Mouse (Mus musculus): ENCODE results near the gene Synm.

Gene Synm

DNA sequence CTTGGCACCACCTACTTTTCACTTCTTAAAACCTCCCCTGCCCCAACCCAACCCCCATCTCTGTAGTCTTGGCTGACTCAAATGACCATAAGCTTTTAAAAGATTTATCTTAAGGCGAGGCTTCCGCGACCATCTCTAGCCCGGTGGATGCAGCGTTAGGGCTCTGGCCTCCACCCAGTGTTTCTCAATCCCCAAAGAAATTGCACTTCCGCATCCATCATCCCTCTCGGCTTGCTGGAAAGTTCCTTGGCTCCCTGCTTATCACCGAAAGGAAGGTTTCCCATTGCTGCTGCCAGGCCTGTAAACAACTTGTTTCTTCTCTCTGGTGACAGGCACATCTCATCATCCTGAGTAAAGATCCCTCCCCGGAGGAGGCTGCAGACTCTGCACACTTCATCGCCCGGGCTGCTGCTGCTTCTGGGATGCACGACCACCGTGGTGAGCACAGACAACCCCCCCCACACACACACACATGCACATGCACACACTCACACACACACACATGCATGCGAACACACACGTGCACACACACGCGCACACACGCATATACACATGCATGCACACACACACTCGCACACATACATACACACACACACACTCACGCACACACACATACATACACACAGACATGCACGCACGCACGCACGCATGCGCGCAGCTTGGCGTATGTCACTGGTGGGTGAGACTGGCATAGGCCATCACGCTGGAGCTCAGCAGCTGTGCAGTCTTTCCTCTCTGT lies 61.5 kb downstream of the Synm start:
- no peak for DNase-seq

DNA sequence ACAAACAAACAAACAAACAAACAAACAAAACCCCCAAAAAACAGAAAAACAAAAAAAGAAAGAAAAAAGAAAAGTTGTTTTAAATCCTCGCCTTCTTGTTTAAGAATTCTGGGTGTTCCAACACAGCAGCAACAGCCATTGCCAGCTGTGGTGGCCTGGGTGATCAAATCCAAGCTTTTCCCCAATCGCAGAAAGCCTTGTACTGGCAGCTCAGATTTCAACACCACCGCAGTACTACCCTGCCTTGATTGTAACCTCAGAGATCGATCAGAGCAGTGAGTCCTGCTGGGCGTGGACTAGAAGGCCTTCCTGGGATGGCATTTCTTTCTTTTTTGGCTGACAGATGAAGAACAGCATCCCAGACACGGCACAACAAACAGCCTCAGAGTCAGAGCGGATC lies 63.6 kb downstream of the Synm start:
- DNase-seq: no peak

DNA sequence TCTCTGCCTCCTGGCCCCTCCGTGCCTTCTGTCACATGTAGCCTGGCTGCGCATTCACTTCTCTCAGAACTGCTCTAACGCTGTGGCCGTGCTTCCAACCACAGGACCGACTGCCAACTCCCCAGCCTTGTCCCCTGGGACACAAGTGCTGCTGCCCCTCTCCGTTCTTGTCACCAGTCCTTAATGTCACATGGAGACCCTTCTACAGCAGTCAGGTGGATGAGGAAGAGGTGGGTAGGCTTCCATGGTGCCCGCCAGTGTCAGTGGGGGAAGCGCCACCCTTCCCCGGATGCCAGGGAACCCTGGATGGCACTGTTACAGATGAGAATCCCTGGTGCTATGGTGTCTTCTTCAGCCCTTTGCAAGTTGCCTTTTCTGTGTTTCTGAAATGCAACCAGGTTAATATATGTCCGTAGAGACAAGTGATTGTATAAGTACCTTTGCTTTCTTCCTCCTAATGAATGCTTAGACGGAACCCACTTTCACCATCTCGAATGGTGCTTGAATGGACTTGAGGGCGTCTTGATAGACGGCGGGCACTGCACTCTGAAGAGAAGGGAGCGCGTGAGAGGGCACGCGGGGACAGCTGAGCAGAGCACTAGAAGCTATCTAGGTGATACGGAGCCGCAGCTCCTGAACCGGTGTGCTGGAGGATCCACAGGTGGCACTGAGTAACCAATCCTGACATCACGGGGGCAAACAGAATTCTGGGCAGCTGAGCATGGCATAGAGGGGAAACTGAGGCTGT lies 66.6 kb downstream of the Synm start:
- DNase-seq: no peak

DNA sequence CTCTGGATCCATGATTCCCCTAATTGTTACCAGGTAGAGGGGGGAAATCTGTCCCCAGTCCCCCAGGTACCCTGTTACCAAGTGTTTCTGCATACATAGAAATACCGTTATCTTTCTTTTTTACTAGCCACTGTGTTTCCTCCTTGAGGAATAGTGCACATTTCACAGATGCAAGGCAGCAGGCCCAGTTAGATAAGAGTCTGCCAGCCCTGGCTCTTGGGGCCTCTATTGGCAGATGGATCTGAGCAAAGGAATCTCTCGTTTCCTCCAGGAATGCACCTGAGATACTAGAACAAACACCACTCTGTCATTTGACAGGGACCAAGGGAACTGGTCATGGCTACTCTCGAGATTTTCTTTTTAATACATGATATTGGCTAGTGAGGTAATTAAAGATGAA lies 67.4 kb downstream of the Synm start:
- no peak for DNase-seq

DNA sequence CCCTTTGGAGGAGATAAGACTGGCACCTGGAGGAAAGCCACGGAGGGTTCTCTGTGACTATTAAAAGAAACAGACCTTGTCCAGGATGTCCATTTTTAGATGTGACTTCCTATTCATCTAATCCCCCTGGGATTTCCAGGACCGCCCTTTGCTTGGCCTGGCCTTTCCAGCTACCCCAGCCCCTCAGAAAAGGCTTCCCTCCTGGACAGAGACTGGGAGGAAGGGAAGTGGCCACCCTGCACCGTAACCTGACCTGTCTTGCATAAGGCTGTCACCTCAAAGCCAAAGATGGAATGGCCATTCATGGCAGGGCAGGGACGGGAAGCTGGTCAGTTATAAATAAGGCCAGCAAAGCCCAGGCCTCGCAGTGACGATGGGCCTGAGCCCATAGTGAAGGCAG lies 68.5 kb downstream of the Synm start:
- no peak for DNase-seq

DNA sequence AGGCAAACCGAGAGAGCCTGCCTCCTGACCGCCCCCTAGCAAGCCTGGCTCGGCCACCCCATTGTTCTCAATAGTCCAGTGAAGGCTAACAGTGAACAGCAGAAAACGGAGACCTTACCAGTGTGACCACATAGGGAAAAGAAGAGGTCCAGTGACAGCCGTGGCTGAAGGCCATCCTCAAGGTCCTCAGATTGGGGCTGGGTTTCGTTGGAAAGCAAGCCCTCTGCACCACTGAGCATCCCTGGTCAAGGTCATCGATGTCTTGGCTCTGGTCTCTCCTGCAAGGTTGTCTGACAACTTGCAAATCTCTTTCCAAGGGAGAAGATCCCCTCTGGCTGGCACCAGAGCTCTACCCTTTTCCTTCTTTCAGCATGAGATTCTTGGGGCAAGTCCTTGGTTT lies 69.7 kb downstream of the Synm start:
- no peak for DNase-seq

DNA sequence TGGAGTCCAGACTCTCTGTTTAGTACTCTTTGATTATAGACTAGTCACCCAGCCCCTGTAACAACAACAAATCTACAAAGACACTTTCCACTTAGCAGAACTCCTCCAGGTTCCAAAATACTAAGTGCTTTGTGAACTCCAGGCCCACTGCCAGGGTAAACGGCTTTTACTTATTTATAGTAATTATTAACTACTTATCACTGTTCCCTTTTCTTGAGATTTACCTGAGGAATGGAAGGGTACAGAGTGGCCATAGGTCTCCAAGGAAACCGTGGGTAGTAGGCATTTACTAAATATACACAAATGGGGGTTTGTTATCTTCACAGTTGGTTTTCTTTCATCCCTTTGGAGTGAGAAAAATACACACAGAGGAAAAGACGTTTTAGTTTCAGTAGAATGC lies 71.3 kb downstream of the Synm start:
- no peak for DNase-seq

DNA sequence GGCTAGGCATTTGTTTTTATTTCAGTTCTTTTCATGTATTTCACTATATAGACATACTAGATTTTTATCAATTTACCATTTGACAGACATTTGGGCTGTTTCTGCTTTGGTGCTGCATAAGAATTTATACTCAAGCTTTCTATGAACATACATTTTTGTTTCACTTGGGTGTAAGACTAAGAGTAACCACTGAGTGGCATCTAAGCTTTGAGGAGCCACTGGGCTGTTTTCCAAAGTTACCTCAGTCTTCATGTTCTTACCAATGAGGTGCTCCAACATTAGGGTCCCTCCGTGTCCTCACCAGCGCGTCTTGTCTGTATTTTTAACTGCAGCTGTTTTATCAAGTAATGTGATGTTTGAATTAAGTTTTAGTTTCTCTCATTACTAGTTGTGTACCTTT lies 73.0 kb downstream of the Synm start:
- no peak for DNase-seq

DNA sequence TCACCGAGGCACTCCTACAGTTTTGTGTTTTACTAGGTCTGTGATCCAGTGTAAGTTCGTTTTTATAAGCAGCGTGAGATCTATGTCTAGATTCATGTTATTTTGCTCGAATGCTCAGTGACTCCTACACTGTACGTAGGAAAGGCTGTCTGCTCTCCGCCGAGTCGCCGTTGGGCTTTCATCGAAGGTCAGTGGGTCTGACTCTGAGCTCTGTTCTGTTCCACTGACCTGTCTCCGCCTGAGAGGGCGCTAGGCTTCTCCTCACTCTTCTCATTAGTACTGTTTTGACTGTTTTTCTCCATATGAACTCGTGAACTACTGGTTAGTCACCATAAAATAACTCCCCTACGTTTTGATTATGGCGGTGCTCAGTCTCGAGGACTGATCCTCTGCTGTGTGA lies 76.5 kb downstream of the Synm start:
- DNase-seq: no peak

DNA sequence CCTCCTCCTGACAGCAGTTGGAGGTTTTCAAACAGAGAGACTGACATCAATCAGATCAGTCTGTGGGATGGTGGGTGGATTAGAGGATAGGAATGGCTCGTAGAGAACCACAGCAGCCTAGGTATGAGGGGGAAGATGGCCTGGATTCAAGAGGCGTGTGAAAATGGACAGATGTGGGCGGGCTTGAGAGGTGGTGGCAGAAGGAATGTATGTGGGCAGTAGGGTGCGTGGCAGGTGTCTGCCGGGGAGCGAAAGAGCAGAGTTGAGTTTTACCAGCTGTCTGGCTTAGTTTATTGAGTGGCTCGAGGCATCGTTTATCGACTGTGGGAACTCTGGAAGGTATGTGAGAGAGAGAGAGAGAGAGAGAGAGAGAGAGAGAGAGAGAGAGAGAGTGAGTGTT lies 78.5 kb downstream of the Synm start:
- no peak for DNase-seq
